Mouse (Mus musculus): ENCODE results near the gene Dapp1. TPM values are rescaled to one million over a fixed set of nuclear protein-coding genes. Genes with fewer than 3 reads are reported as not detected.
A peak's percentile ranks its signal among the peaks of the same experiment; 100 is the strongest.

Gene Dapp1
- total and polyA plus RNA-seq, 3 experiments, result 53.5 to 63.6 (median 62.8) TPM

GRCm38 (mm10) chr3:137989405-137989804 is 8.1 kb upstream of the Dapp1 start:
- Histone ChIP-seq H3K9ac (ENCODE audit: insufficient read depth, low read depth) (no peak overlapping the region), H3K79me2 (replicated peaks; ENCODE audit: control insufficient read depth, extremely low read depth, insufficient read depth, poor library complexity, severe bottlenecking) (no peaks in the 10 kb centered on the region), H3K4me3 (replicated peaks in 1 of 3; ENCODE audit: low read depth in 2 of 3, low read length in 2 of 3, poor library complexity in 1 of 3) (no peak overlapping the region), H3K4me2 (ENCODE audit: insufficient read depth, low read depth, poor library complexity, severe bottlenecking) (no peak overlapping the region), H3K36me3 (replicated peaks in 1 of 2; ENCODE audit: control insufficient read depth in 1 of 2, insufficient read depth in 1 of 2, low read length in 1 of 2) (no peaks in the 10 kb centered on the region), H3K27ac (ENCODE audit: insufficient read depth, low read depth) (no peak overlapping the region), H3K27me3 (replicated peaks) (no peaks in the 10 kb centered on the region), H3K9me3 (replicated peaks; ENCODE audit: low read length) (no peaks in the 10 kb centered on the region), H3K4me1 (ENCODE audit: control insufficient read depth in 1 of 2, insufficient read depth in 2 of 2) (peaks cover 5 to 41% of the 10 kb centered on the region in 2 experiments; a peak in 3 of 4 replicates)
- DNase-seq (ENCODE audit: extremely low read depth), result no peak
- in situ Hi-C loops (cut with MboI; ENCODE audit: low pct_ligation_motif_present, low pct_unique_long_range_greater_than_20kb, low sequenced_read_pairs) (no loop called here), dilution Hi-C loops (cut with MboI; ENCODE audit: extremely low pct_ligation_motif_present, extremely low pct_unique_long_range_greater_than_20kb, low sequenced_read_pairs) (no loop called here)
- TF ChIP-seq ETS1 (conservative IDR thresholded peaks at IDR 0.05; ENCODE audit: low read depth, low read length), result no peak
- TF ChIP-seq USF2 (conservative IDR thresholded peaks at IDR 0.05; ENCODE audit: low read depth, low read length), result no peak
- TF ChIP-seq ZMIZ1 (IDR thresholded peaks at IDR 0.05; ENCODE audit: low read depth, low read length), result no peak
- no peak for TF ChIP-seq UBTF (IDR thresholded peaks at IDR 0.05; ENCODE audit: low read depth, low read length)
- no peak for TF ChIP-seq TBP (conservative IDR thresholded peaks at IDR 0.05; ENCODE audit: low read depth, low read length)
- TF ChIP-seq NELFE (IDR thresholded peaks at IDR 0.05; ENCODE audit: low read depth, low read length), result no peak
- TF ChIP-seq ELF1 (IDR thresholded peaks at IDR 0.05; ENCODE audit: low read depth, low read length), result no peak
- no peak for TF ChIP-seq IRF4 (IDR thresholded peaks at IDR 0.05; ENCODE audit: low read depth, low read length)
- no peak for TF ChIP-seq SIN3A (IDR thresholded peaks at IDR 0.05; ENCODE audit: low read length)
- TF ChIP-seq PAX5 (IDR thresholded peaks at IDR 0.05; ENCODE audit: low read length), result no peak
- no peak for TF ChIP-seq CHD1 (IDR thresholded peaks at IDR 0.05; ENCODE audit: low read depth, low read length)
- no peak for TF ChIP-seq RAD21 (IDR thresholded peaks at IDR 0.05; ENCODE audit: low read depth, low read length)
- no peak for TF ChIP-seq HCFC1 (IDR thresholded peaks at IDR 0.05; ENCODE audit: low read depth, low read length)
- no peak for TF ChIP-seq KAT2A (IDR thresholded peaks at IDR 0.05; ENCODE audit: insufficient replicate concordance, low read length)

GRCm38 (mm10) chr3:137980435-137981381 is 637 bp downstream of the Dapp1 start:
- H3K9me3 ChIP-seq (replicated peaks; ENCODE audit: low read length), result no peaks in the 10 kb centered on the region
- H3K9ac ChIP-seq (ENCODE audit: insufficient read depth, low read depth), result peak overlapping the region; percentile 96
- H3K36me3 ChIP-seq (replicated peaks in 1 of 2; ENCODE audit: control insufficient read depth in 1 of 2, insufficient read depth in 1 of 2, low read length in 1 of 2), result peaks cover 20 to 32% of the 10 kb centered on the region in 2 experiments
- H3K79me2 ChIP-seq (replicated peaks; ENCODE audit: control insufficient read depth, extremely low read depth, insufficient read depth, poor library complexity, severe bottlenecking), result peaks cover 53% of the 10 kb centered on the region
- in situ Hi-C loops (cut with MboI; ENCODE audit: low pct_ligation_motif_present, low pct_unique_long_range_greater_than_20kb, low sequenced_read_pairs) (no loop called here), dilution Hi-C loops (cut with MboI; ENCODE audit: extremely low pct_ligation_motif_present, extremely low pct_unique_long_range_greater_than_20kb, low sequenced_read_pairs) (no loop called here)
- no peaks in the 10 kb centered on the region for H3K27me3 ChIP-seq (replicated peaks)
- H3K27ac ChIP-seq (ENCODE audit: insufficient read depth, low read depth), result peak overlapping the region; percentile 87
- peak overlapping the region; percentile 96 for H3K4me2 ChIP-seq (ENCODE audit: insufficient read depth, low read depth, poor library complexity, severe bottlenecking)
- peak overlapping the region; percentile 68 to 86 (median 70) for H3K4me3 ChIP-seq (replicated peaks in 1 of 3; ENCODE audit: low read depth in 2 of 3, low read length in 2 of 3, poor library complexity in 1 of 3)
- H3K4me1 ChIP-seq (ENCODE audit: control insufficient read depth in 1 of 2, insufficient read depth in 2 of 2), result peaks cover 8 to 51% of the 10 kb centered on the region in 2 experiments
- peak; percentile 76 for DNase-seq (ENCODE audit: extremely low read depth)
- peak; percentile 98 for TF ChIP-seq ZNF384 (IDR thresholded peaks at IDR 0.05; ENCODE audit: low read depth, low read length)
- peak; percentile 63; the same call in 1 of the 2 replicates for TF ChIP-seq MYC (IDR thresholded peaks at IDR 0.05; ENCODE audit: low read depth, low read length)
- no peak for TF ChIP-seq TCF12 (IDR thresholded peaks at IDR 0.05; ENCODE audit: low read depth, low read length)
- 0 out of 2 replicates have a peak, but pooled peaks have one; percentile 41 for TF ChIP-seq E2F4 (IDR thresholded peaks at IDR 0.05; ENCODE audit: insufficient replicate concordance, low read depth, low read length)
- no peak for TF ChIP-seq UBTF (IDR thresholded peaks at IDR 0.05; ENCODE audit: low read depth, low read length)
- no peak for TF ChIP-seq KAT2A (IDR thresholded peaks at IDR 0.05; ENCODE audit: insufficient replicate concordance, low read length)
- peak; percentile 90 for TF ChIP-seq MXI1 (IDR thresholded peaks at IDR 0.05; ENCODE audit: low read depth, low read length)
- peak; percentile 26 for TF ChIP-seq RAD21 (IDR thresholded peaks at IDR 0.05; ENCODE audit: low read depth, low read length)
- no peak for TF ChIP-seq ZMIZ1 (IDR thresholded peaks at IDR 0.05; ENCODE audit: low read depth, low read length)
- no peak for TF ChIP-seq MAX (IDR thresholded peaks at IDR 0.05; ENCODE audit: low read length)
- TF ChIP-seq ELF1 (IDR thresholded peaks at IDR 0.05; ENCODE audit: low read depth, low read length), result peak; percentile 56
- TF ChIP-seq ZKSCAN1 (IDR thresholded peaks at IDR 0.05; ENCODE audit: borderline replicate concordance, low read depth, low read length), result 0 out of 2 replicates have a peak, but pooled peaks have one; percentile 31
- peak; percentile 70 for TF ChIP-seq EP300 (IDR thresholded peaks at IDR 0.05; ENCODE audit: low read length)
- TF ChIP-seq SIN3A (IDR thresholded peaks at IDR 0.05; ENCODE audit: low read length), result peak; percentile 90
- TF ChIP-seq GABPA (IDR thresholded peaks at IDR 0.05; ENCODE audit: insufficient replicate concordance, low read depth, low read length), result no peak
- TF ChIP-seq MAZ (IDR thresholded peaks at IDR 0.05; ENCODE audit: low read depth, low read length), result no peak
- TF ChIP-seq ZC3H11A (IDR thresholded peaks at IDR 0.05; ENCODE audit: low read depth, low read length), result no peak; the same call in 1 of the 2 replicates
- peak; percentile 59 for TF ChIP-seq JUN (IDR thresholded peaks at IDR 0.05; ENCODE audit: insufficient read depth, low read depth, low read length)
- TF ChIP-seq NELFE (IDR thresholded peaks at IDR 0.05; ENCODE audit: low read depth, low read length), result no peak
- peak; percentile 36 for TF ChIP-seq SMC3 (IDR thresholded peaks at IDR 0.05; ENCODE audit: low read depth, low read length)
- peak; percentile 75 for TF ChIP-seq ETS1 (conservative IDR thresholded peaks at IDR 0.05; ENCODE audit: low read depth, low read length)
- no peak; the same call in none of the 2 replicates for TF ChIP-seq HCFC1 (IDR thresholded peaks at IDR 0.05; ENCODE audit: low read depth, low read length)
- peak; percentile 34; the same call in 1 of the 2 replicates for TF ChIP-seq CHD2 (IDR thresholded peaks at IDR 0.05; ENCODE audit: low read length)

All from CH12.LX (cell line).